Mouse (Mus musculus) WW6 (cell line): ENCODE results near the gene Ap2s1.

Experiments
- DNase-seq: peaks from one replicate; pipeline ENCODE4 v3.0.0-alpha.2; 2013; ENCODE audit warnings: low read depth, low spot score

The Ap2s1 gene

DNA sequence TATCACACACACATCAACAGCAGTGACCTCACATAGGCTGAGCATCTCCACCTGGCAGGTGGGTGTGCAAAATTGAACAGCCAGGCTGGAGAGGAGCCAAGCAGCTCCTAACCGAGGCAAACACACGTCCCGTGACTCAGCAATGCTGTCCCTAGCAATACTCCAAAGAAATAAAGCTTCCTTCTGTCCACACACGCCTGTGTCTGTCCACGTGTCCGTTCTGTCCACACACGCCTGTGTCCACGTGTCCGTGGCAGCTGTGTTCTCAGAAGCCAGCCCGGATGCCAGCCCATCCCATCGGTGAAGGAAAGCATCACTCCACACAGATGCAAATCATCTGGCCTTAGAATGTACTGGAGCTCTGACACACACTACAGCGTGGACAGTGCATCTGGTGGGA, 13.8 kb downstream of the Ap2s1 start:
- no peak for DNase-seq

DNA sequence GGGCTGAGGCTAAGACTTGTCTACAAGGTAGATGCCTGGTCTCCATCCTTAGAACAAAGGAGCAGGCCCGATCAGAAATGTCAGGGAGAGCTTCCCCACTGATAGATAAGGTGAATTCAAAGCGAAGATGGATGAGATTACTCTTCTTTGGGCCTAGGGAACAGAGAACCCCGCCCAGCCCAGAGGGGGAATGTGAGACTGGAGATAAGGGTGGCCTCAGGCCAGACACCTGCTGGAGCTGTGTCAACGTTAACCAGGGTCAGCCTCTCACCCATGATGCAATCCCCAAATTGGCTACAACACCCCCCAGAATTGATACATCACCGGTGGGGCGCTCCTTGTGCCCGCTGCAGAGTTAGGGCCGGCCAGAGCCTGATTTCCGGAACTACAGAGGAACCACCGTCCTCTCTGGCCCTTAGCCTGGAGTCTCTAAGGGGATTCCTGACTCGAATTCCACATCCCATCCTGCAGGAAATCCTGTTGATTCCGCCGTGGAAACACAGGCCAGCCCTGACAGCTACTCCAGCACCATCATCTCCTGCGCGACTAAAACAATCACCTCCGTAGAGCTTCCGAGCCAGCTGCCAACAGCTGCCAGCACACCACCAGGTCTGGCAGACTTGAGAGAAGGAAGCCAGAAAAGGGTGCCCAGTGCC, 17.3 kb downstream of the Ap2s1 start:
- DNase-seq, result no peak

DNA sequence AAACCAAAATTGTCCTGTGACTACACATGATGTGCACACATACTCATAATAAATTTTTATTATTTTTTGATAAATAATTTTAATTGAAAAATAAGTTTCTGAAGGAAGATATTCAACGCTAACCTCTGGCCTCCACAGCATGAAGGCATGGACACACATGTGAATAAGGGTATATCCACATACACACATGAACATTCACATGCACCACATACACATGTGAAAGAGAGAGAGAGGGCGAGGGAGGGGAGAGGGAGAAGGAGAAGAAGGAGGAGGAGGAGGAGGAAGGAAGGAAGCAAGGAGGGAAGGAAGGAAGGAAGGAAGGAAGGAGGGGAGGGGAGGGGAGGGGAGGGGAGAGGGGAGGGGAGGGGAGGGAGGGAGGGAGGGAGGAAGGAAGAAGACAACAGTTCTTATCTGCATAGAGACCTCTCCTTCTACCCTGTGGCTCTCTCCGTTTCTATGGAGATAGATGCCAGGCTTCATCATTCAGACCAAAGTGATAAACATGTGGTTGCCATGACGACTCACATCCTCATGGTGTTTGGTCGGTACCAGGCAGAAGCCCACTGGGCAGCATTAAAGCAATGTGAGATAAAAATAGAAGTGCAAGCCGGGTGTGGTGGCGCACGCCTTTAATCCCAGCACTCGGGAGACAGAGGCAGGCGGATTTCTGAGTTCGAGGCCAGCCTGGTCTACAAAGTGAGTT, 20.8 kb downstream of the Ap2s1 start:
- DNase-seq, result no peak

DNA sequence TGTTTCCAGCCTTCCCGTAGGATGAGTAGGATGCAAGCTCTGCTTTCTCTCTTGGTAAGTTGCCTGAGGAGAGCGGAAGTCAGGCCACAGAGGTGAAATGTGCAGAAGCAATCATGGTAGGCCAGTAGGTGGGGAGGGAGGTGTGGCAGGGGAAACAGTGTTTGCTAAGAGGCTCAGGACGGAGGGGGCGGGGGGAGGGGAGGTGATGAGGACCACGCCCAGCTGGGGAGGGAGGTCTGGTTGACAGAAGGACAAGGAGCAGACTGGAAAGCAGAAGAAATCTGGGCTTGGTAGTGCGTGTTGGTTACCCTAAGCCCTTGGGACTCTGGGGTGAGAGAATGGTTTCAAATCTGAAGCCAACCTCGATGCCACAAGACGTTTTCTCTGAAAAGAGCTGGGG, 22.1 kb downstream of the Ap2s1 start:
- no peak for DNase-seq

DNA sequence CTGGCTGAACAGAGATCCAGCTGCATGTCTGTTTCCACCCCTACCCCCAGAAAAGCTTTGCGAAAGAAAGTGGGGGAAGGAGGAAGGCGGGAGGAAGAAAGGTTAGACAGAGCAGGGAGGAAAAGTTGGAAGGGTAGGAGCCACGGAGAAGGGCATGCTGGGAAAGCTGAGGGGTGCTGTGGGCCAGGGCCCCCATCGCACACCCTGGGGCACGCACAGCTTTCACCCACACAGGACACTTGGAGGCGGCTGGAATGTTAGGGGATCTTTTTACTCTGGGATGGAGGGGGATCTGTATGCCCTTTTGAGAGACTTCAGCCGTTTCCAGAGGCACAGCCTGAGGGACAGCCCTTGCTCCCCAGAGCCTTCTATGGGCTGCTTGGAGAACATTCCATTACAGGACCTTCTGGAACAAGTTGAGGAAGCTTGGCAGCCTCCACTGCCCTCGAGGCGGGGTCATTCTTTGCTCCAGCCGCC, 22.8 kb downstream of the Ap2s1 start:
- no peak for DNase-seq

DNA sequence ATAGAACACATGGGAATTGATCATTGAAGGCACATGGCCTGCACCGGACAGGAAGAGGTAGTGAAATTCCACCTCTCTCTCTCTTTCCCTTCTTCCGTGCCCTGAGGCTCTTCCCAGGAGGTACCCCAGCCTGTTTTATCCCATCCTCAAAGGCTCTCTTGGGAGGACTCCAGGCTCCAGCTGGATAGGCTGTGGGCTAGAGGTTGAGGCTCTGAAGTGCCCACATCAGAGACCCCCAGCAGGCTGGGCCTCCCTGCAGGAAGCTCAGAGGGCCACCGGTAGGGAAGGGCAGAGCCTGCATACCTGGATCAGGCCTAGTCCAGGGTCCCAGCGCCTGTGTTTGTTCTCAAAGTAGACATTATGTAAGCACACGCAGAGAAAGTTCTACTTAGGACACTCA, 23.4 kb downstream of the Ap2s1 start:
- DNase-seq, result no peak

DNA sequence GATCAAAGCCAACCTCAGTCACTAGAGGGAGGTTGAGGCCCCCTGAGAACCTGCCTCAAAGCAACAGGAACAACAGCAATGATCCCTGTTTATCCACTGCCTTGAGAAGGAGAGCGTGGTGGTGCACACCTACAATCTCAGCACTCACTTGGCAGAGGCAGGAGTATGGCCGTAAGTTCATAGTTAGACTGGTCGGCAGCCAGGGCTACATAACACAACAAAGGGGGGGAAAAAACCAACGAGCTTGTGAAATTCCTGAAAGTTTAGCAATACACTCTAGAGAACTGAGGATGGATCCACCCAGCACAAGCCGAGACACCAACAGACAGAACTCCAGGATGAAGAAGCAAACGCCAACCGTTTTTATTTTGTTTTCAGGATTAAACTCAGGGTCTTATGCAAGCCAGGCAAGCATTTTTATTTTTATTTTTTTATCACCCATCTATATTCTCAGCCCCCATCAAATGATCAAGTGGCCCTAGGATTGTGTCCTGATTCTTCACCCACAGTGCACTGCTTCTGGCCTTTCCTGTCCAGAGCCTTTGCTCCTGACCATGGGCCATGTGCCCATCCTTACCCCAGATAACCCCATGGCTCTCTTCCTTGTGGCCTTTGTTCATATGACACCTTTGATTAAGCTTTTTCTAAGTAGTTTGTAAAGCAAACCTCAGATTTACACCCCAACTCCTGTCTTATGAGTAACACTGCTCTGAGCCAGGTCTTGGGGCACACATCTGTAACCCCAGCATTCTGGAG, 25.4 kb downstream of the Ap2s1 start:
- no peak for DNase-seq

DNA sequence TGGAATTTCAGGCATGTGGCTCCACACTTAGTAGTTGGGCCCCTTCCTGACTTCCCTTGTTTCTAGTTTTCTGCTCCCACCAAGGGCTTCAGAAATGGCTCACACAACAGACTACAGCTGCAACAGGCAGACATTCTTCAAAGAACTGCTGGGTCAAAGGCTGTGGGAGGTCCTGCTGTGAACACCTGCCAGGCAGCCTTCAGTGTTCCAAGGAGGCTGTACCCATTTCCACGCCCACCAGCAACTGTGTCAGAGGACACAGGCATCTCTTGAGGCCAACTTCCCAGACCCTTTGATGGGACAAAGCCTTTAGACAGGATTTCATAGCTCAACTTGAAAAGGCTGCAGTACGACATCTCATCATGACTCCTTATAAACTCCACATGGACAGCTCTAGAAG, 28.2 kb downstream of the Ap2s1 start:
- no peak for DNase-seq

DNA sequence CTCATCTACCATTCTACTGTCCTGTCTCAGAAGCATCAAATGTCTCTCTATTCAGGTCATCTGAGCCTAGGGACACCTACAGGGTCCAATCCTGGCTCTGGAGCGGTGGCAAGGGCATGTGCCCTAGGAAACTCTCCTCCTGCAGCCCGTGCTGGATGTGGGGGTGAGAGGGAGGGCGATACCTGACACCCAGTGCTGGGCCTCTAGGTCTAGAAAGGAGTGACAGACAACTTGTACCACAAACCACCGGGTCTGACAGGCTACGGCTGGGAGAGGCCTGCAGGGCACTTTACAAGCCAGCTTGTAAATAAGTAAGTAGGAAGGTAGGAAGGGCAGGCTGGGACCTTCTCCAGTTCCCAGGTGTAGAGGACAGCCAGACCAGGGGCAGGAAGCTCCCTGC, 37.7 kb downstream of the Ap2s1 start:
- DNase-seq, result no peak

DNA sequence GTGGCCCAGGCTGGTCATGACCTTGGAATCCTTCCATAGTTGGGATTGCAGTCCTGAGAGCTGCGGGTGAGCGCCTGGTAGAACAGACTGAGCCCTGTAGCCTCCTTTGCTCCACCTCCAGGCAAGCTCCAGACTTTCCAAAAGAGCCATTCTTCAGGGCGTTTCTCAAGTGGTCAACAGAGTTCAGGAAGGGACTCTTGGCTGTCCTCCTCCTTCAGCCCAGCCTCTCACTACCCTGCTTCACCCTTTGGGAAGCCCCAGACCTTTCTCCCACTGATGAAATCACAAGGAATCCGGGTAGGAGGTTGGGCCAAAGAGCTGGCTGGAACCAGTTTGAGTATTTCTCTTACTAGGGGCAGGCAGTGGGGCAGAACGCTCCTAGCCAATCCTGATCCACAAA, 41.9 kb downstream of the Ap2s1 start:
- DNase-seq, result no peak

DNA sequence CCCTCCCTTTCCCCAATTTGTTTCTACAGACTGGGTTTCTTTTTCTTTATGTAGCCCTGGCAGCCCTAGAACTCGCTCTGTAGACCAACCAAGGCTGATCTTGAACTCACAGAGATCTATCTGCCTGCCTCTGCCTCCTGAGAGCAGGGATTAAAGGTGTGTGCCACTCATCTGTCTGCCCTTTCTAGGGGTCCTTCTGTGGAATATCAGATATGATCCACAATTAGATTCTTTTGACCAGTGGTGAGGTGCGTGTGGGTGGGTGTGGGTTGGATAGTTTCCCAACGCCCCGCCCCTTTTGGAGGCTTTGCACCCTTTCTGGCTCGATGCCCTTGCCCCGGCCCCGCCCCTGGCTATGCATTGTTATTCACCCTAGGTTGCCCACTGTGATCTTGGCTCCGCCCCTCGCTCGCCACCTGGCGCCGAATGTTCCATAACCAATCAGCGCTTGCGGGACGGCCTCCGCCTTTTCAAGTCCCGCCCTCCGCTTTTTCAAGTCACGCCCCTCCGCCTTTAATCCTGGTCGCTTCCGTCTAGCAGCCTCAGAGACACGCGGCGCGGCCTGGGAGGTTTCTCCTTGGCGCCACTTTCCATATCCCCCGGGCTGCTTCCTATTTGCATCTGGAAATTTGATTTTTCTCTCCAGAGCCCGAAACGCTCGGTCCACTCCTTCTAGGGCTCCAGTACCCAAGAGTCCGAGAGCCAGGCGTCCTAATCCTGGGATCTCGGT, 42.8 kb downstream of the Ap2s1 start, which contains the start of gene Slc1a5:
Gene Slc1a5, plus strand, starts transcription at position 516 of the 730 bp plus-strand sequence.
- peak; percentile 99 for DNase-seq

DNA sequence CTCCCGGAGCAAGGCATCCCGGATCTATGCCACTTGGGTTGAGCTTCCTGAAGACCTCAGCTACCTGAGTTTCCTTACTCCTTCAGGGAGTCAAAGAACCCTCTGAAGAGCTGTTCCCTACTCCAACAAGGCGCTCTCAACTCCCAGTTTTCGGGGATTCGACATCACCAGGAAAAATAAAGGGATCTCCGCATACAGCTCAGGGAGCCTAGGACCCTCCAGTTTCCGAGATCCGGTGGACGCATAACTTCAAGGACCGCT, 43.3 kb downstream of the Ap2s1 start:
- DNase-seq, result no peak

DNA sequence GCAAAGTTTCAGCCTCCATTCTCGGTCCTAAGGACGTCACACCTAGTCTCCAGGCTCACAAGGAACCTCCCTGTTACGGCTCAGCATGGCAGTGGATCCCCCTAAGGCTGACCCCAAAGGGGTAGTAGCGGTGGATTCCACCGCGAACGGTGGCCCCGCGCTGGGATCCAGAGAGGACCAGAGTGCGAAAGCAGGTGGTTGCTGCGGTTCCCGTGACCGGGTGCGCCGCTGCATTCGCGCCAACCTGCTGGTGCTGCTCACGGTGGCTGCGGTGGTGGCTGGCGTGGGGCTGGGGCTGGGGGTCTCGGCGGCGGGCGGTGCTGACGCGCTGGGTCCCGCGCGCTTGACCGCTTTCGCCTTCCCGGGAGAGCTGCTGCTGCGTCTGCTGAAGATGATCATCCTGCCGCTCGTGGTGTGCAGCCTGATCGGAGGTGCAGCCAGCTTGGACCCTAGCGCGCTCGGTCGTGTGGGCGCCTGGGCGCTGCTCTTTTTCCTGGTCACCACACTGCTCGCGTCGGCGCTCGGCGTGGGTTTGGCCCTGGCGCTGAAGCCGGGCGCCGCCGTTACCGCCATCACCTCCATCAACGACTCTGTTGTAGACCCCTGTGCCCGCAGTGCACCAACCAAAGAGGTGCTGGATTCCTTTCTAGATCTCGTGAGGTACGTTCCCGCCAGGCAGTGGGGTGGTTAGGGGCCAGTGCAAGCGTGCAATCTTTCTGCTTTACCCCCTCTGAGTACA, 43.8 kb downstream of the Ap2s1 start:
- no peak for DNase-seq

DNA sequence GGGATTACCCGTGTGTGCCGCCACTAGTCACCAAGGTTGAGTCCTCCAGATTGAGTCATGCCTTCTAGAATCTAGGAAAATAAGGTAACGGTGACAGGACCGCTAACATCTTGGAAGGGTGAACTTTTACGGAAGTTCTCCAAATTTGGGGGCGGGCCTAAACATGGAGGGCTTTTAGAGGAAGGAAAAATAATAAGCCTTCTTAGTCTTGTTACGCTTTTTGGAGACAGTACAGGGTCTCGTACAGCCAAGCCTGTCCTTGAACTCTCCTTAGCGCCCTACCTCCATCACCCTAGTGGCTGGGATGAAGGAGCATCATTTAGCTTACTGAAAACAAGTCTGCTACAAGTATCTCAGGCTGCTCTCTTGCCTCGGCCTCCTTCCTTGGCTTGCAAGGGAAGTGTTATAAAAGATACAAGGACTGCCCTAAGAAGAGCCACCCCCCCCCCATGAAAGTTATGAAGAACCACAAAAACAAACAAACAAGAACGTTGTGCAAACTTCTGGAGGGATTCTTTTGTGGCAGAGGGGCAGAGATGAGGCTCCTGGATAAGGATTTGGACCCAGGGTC, 44.4 kb downstream of the Ap2s1 start:
- no peak for DNase-seq

DNA sequence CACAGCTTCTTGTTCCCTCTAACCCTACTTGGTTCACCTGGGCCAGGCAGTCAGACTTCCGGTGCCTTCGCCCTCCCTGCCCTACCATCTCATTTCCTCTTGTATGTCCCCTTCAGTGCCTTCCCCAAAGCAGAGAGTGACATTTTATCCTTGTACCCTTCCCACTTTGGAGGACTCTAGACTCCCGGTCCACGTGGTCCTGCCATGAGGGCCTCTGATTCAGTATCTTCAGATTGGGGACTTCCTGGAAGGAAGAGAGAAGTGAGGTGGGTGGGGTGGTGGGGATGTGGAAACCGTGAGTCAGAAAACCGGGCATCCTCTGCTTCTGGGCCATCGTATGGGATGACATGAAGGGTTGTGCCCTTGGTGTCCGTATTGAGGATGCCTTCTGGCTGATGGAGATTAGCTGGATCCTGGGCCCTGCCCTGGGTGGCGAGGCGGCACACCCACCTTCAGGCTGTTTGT, 45.0 kb downstream of the Ap2s1 start:
- DNase-seq, result no peak

DNA sequence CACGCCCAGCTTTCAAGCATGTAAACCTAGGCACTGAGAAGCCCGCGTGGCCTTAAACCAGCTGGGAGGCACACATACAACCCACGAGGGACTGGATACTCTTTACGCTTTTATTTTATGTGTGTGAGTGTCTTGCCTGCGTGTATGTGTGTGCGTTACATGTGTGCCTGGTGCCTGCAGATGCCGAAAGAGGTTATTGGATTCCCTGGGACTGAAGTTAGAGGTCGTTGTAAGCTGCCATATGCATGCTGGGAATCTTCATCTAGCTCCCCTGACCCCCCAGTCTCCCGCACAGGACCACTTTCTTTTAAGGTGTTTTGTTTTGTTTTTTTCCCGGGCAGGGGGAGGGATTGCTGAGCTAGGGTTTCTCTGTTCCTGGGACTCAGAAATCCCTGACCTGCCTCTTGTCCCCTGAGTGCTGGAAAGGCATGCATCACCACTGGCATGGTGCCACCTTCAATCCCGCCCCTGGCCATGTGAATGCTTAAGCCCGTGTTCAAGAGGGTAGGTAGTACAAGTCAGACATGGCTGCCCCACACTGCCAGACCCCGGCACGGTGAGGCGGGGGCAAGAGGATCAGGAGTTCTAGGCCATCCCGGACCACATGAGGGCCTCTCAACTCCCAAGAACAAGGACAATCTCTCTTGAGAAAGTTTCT, 45.7 kb downstream of the Ap2s1 start:
- DNase-seq, result no peak

DNA sequence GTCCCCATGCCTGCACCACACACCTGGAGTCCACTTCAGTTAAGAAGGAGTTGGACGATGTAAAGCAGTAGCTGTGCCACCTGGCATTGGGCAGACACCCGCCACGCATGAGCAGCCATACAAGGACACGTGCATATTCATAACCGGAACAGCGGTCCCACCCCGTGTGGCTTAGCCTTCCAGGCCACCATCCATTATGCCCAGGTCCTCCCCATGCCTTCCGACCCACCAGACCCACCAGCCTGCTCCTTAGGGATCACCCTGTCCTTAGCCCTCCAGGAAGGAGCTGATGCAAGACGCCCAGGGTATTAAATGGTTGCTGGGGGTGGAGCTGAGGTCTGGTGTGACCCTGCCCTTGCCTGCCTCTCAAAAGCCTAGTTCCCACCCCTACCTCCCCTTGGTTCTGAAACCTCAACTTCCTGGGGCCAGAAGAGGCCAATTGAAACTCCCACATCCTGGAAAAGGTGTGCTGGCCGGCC, 46.3 kb downstream of the Ap2s1 start:
- no peak for DNase-seq

DNA sequence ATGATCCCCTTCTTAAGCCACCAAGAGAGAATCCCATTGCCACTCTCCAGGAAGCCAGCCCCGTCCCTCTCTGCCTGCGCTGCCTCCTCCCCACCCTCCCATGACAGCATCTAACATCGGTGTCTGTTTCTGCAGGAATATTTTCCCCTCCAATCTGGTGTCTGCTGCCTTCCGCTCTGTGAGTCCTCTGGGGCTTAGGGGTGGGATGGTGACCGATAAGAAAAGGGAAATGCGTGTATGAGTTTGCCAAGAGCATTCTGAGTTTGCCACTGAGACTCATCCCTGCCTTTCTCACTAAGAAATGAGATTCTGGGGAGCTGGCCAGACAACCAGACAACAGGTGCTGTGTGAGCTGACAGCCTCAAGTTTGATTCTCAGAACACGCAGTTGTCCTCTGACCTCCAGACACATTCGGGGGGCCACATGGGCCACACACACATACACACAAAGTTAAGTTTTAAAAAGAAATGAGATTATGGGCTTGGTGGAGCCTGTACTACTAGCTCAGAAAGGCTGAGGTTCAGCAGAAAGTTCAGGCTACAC, 47.4 kb downstream of the Ap2s1 start:
- no peak for DNase-seq

DNA sequence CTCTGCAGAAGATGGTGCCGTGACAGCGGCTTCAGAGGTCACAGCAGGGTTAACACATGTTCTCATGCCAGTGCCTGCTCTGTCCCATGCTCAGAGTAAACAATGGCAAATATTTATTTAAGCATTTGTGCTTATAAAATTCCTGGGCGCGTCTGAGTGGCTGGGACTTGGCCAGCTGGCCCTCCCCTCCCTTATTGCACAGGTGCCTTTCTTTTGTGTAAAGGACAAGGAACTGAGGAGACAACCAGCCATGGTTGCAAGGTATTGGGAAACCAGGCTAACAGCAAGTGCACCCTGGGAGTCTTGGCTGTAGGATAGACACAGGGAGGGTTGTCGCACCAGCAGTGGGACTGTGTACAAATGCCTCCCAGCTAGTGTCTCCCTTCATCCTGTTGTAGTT, 54.1 kb downstream of the Ap2s1 start:
- DNase-seq, result no peak
